Mouse (Mus musculus) monocyte, adult 5-6 weeks (primary cell): ENCODE data around the gene 4930430F08Rik. TPM values are rescaled to one million over a fixed set of nuclear protein-coding genes. Genes with fewer than 3 reads are reported as not detected.
"Not testable (repeated sequence)": the region's sequence is repeated elsewhere in the genome, so short reads cannot be mapped to it uniquely, and the experiment has no call there.

Experiments
- ATAC-seq: fragments of 153-309, 156-312 bp; replicated peaks from 2 replicates; pipeline ENCODE4 v1.8.0; 2017; ENCODE audit warnings: mild to moderate bottlenecking; ENCODE audit not compliant: low TSS enrichment, insufficient number of reproducible peaks, severe bottlenecking, poor library complexity, low FRiP score
- total RNA-seq: library from RNA; stranded (forward); fragments of 200-1000, 200-491, 200-594 nt; gene quantifications from 3 replicates; pipeline ENCODE4 v1.2.3, GENCODE M21; 2017

Gene 4930430F08Rik
- 2.5 to 6.2 TPM (median 5.2 TPM) in 3 replicates for total RNA-seq

GRCm38 (mm10) chr10:100590323-100590722 lies at the start of gene 4930430F08Rik, which contains the start of gene 1700017N19Rik:
Gene 4930430F08Rik, minus strand, starts transcription at chr10:100590423.
Gene 1700017N19Rik, plus strand, starts transcription at chr10:100590484.
- no peak for ATAC-seq

- ATAC-seq = peak; percentile 40; the same call in 1 of the 2 replicates
Measured at GRCm38 (mm10) chr10:100629762-100630438, 39.7 kb upstream of the 4930430F08Rik start.

- no peak for ATAC-seq
Measured at GRCm38 (mm10) chr10:100622494-100622893, 32.3 kb upstream of the 4930430F08Rik start.

- ATAC-seq = no peak
Measured at GRCm38 (mm10) chr10:100620040-100620439, 29.8 kb upstream of the 4930430F08Rik start.

GRCm38 (mm10) chr10:100619474-100619873 lies 29.3 kb upstream of the 4930430F08Rik start:
- ATAC-seq = no peak

- no peak for ATAC-seq
Measured at GRCm38 (mm10) chr10:100617233-100617903, 27.1 kb upstream of the 4930430F08Rik start.

GRCm38 (mm10) chr10:100604254-100604653 lies 14.0 kb upstream of the 4930430F08Rik start:
- ATAC-seq = no peak

- ATAC-seq = no peak
Measured at GRCm38 (mm10) chr10:100603511-100603910, 13.3 kb upstream of the 4930430F08Rik start.

GRCm38 (mm10) chr10:100598339-100598738 lies 8.1 kb upstream of the 4930430F08Rik start:
- ATAC-seq = no peak

GRCm38 (mm10) chr10:100588932-100589388 lies 1.3 kb downstream of the 4930430F08Rik start:
- peak; percentile 96 for ATAC-seq

GRCm38 (mm10) chr10:100588524-100588923 lies 1.7 kb downstream of the 4930430F08Rik start:
- ATAC-seq = 0 out of 2 replicates have a peak, but pooled peaks have one; percentile 3

- no peak for ATAC-seq
Measured at GRCm38 (mm10) chr10:100584178-100584577, 6.0 kb downstream of the 4930430F08Rik start.

- no peak for ATAC-seq
Measured at GRCm38 (mm10) chr10:100575294-100575693, 14.9 kb downstream of the 4930430F08Rik start.

GRCm38 (mm10) chr10:100574505-100575149 lies 15.6 kb downstream of the 4930430F08Rik start:
- no peak for ATAC-seq

- no peak for ATAC-seq
Measured at GRCm38 (mm10) chr10:100571707-100572106, 18.5 kb downstream of the 4930430F08Rik start.

- ATAC-seq = no peak
Measured at GRCm38 (mm10) chr10:100564112-100564511, 26.1 kb downstream of the 4930430F08Rik start.

GRCm38 (mm10) chr10:100560194-100560883 lies 29.9 kb downstream of the 4930430F08Rik start:
- ATAC-seq = not testable (repeated sequence)

GRCm38 (mm10) chr10:100556566-100557175 lies 33.6 kb downstream of the 4930430F08Rik start:
- ATAC-seq = no peak
